Mouse (Mus musculus) thymus, adult 2 months (tissue): Measurements from ENCODE around the gene Pspn. TPM values are rescaled to one million over a fixed set of nuclear protein-coding genes. Genes with fewer than 3 reads are reported as not detected.

ENCODE experiments used
- DNase-seq: peaks from one replicate; pipeline ENCODE4 v3.0.0; 2021
- H3K27ac ChIP-seq: fragments of 200-500 bp; 2 replicates; pipeline ENCODE4 v1.5.1; 2012; ENCODE audit warnings: low read length, control low read depth; ENCODE audit not compliant: control insufficient read depth, insufficient read depth
- H3K27me3 ChIP-seq: fragments of 200-500 bp; 2 replicates; pipeline ENCODE4 v1.6.1; 2012; ENCODE audit warnings: mild to moderate bottlenecking, low read length, moderate library complexity, mixed read lengths; ENCODE audit not compliant: control insufficient read depth, insufficient read depth
- H3K36me3 ChIP-seq: fragments of 200-500 bp; 2 replicates; pipeline ENCODE4 v1.6.1; 2012; ENCODE audit warnings: mild to moderate bottlenecking, low read length, moderate library complexity; ENCODE audit not compliant: control insufficient read depth, insufficient read depth
- H3K4me1 ChIP-seq: fragments of 200-500 bp; replicated peaks from 2 replicates; pipeline ENCODE4 v1.6.1; 2012; ENCODE audit warnings: low read length; ENCODE audit not compliant: control insufficient read depth, insufficient read depth
- H3K4me3 ChIP-seq: fragments of 200-500 bp; 2 replicates; pipeline ENCODE4 v1.5.1; 2012; ENCODE audit warnings: mild to moderate bottlenecking, low read length, control low read depth, moderate library complexity; ENCODE audit not compliant: control insufficient read depth, insufficient read depth
- CTCF ChIP-seq: fragments of 200-500 bp; IDR thresholded peaks from 2 replicates; pipeline ENCODE4 v1.5.1; 2012; ENCODE audit warnings: mild to moderate bottlenecking, control low read depth, low read length, moderate library complexity, borderline replicate concordance; ENCODE audit not compliant: control insufficient read depth, poor library complexity, insufficient read depth; ENCODE audit errors: extremely low read depth
- POLR2A ChIP-seq: fragments of 200-500 bp; IDR thresholded peaks from 2 replicates; pipeline ENCODE4 v1.6.1; 2012; ENCODE audit warnings: mild to moderate bottlenecking, low read length, control low read depth, moderate library complexity; ENCODE audit not compliant: control insufficient read depth, poor library complexity, insufficient read depth; ENCODE audit errors: extremely low read depth
- WGBS: fragments of 180-500 bp; shearing (Covaris S2); methylation state at CpG from one replicate; pipeline ENCODE4 v1.1.7; 2018; 5-methylcytosine and 5-hydroxymethylcytosine counted together
- polyA plus RNA-seq: library from polyadenylated mRNA; depleted of rRNA; stranded (reverse); fragments of >200 nt; gene quantifications from 2 replicates; pipeline ENCODE4 v1.2.3, GENCODE M21; 2012

Gene Pspn
- polyA plus RNA-seq, 1 experiment, result not detected

DNA sequence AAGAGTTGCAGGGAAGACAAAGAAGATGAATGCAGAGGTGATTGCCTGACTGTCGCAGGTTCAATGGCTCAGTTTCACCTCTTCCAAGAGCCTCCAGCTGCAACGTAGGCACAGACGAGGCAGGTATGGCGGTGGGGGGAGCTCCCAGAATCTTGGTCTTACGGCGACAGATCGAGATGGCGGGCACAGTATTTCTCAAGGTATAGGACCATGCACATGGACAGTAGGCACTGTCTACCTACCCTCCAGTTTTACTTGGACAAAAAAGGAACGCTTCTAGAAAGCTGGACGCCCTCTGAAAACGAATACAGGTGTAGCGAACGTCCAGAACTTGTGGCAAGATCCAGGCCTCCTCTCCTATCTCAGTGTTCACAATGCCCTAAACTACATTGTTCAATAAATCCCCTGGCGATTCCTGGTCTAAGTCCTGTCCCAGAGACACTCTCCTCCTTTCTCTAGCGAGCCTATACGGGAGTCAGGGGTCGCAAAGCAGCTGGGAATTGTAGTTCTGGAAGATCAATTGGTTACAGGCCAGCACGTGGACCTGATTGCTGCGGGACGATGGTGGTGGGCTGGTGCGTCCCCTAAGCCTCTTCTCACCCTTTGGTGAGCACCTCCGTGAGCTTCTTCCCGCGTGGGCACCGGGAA is 10.2 kb downstream of the Pspn start:
- under 1% methylated on average over 25 of the region's 25 CpGs for WGBS
- peak; percentile 31 for DNase-seq
- Histone ChIP-seq H3K27ac (no peak overlapping the region), H3K36me3 (peaks cover 9% of the 10 kb centered on the region; the same call in 1 of the 2 replicates), H3K4me1 (peaks cover 5% of the 10 kb centered on the region), H3K27me3 (no peaks in the 10 kb centered on the region), H3K4me3 (peak overlapping the region; percentile 81)
- no peak for TF ChIP-seq POLR2A
- no peak for TF ChIP-seq CTCF

- H3K36me3 ChIP-seq, result peaks cover 6% of the 10 kb centered on the region; the same call in 1 of the 2 replicates
- H3K27ac ChIP-seq, result no peak overlapping the region
- no peaks in the 10 kb centered on the region for H3K27me3 ChIP-seq
- H3K4me1 ChIP-seq, result peaks cover 5% of the 10 kb centered on the region
- DNase-seq, result no peak
- 77% methylated on average over 7 of the region's 7 CpGs for WGBS
- H3K4me3 ChIP-seq, result no peak overlapping the region
- no peak for TF ChIP-seq POLR2A
- no peak for TF ChIP-seq CTCF
Observed at GRCm38 (mm10) chr17:56988921-56989430, 10.8 kb downstream of the Pspn start.

DNA sequence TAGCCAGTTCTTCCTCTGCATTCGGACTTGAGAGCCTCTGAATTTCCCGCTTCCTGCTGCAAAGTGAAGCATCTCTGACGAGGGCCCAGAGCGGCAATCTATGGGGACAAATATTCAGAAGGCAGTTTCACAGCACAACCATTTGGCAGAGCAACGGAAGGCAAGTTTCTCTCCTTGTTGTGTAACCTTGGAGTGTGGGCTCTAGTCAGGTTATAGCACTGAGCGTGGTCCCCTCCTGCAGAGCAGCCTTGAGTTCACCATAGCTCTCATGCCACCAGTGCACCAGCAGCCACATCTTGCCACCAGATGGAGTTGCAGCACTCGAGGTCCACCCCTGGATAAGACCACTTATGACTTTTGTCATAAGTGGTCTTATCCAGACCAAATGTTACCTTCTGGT is 11.4 kb downstream of the Pspn start:
- 83% methylated on average over 7 of the region's 7 CpGs for WGBS
- no peak for TF ChIP-seq POLR2A
- TF ChIP-seq CTCF, result no peak
- H3K27ac ChIP-seq, result no peak overlapping the region
- no peak overlapping the region for H3K4me3 ChIP-seq
- H3K36me3 ChIP-seq, result peaks cover under 1% of the 10 kb centered on the region; the same call in 1 of the 2 replicates
- DNase-seq, result no peak
- peaks cover 5% of the 10 kb centered on the region for H3K4me1 ChIP-seq
- no peaks in the 10 kb centered on the region for H3K27me3 ChIP-seq

- H3K4me1 ChIP-seq, result peaks cover 5% of the 10 kb centered on the region
- H3K27ac ChIP-seq, result no peak overlapping the region
- 94% methylated on average over 3 of the region's 3 CpGs for WGBS
- no peak for TF ChIP-seq POLR2A
- TF ChIP-seq CTCF, result no peak
- H3K4me3 ChIP-seq, result no peak overlapping the region
- no peaks in the 10 kb centered on the region for H3K36me3 ChIP-seq
- DNase-seq, result no peak
- H3K27me3 ChIP-seq, result no peaks in the 10 kb centered on the region
Observed at GRCm38 (mm10) chr17:56986105-56986805, 13.6 kb downstream of the Pspn start.

GRCm38 (mm10) chr17:56985656-56986055 is 14.2 kb downstream of the Pspn start:
- Histone ChIP-seq H3K4me1 (no peaks in the 10 kb centered on the region), H3K36me3 (no peaks in the 10 kb centered on the region), H3K27me3 (no peaks in the 10 kb centered on the region), H3K4me3 (no peak overlapping the region), H3K27ac (no peak overlapping the region)
- no peak for TF ChIP-seq POLR2A
- no peak for TF ChIP-seq CTCF
- DNase-seq, result no peak
- WGBS, result 94% methylated on average over 3 of the region's 3 CpGs

DNA sequence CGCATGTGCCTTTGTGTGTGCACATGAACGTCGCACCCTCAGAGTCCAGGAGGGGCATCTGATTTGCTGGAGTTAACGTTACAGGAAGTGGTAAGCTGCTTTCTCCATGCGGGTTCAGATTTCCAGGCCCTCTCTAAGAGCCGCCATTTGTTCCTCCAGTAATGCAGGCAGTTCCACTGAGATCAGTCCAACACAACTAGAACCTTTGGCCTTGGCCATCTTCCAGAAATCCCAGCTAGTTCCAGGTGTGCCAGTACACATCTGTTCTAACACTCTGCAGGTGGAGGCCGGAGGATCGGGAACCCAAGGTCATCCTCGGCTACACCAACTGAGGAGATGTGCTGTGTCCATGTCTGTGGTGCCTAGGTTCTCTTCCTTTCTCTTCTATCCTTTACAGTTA is 14.9 kb downstream of the Pspn start:
- no peak for DNase-seq
- Histone ChIP-seq H3K27ac (no peak overlapping the region), H3K4me3 (no peak overlapping the region), H3K36me3 (no peaks in the 10 kb centered on the region), H3K27me3 (no peaks in the 10 kb centered on the region), H3K4me1 (no peaks in the 10 kb centered on the region)
- TF ChIP-seq CTCF (no peak), POLR2A (no peak)
- WGBS, result 75% methylated on average over 9 of the region's 9 CpGs
